16 mouse cellular contexts compared by ENCODE assay signal in the genomic region with DNA sequence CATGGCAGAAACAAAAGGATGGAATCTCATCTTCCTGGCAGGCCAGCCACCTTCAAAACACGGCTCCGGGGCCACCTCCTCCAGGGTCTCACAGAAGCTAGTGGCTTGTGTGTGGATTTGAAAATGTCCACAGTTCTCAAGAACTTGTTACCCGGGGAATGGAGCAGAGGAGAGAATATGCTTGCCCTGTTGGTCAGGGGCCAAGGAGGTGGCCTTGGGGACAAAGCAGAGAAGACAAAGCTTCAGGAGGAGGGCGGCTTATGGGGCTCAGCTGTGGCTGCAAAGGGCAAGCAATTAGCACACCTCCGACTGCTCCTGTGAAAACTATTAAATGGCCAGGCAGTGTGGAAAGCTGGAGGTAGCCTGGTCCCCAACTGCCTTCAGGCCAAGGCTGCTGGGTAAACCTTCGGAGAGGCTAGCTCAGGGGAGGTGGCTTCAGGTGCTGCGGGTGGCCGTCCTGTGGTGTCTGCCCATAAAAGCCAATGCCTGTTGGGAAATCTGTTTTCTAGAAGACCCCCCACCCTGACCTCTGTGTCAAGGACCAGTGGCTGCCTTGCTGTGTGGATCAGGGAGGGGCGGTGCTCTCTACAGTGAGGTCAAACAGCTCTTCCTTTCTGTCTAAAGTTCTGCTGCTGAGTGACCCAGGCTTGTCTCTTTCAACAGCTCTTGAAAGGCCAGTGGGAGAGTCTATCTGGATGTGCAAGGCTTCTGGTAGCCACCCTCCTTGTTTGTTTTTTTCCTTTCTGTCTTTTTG. TPM values are rescaled to one million over a fixed set of nuclear protein-coding genes. Genes with fewer than 3 reads are reported as not detected.
DNase-seq lines count a peak whose midpoint lies in the region; ATAC-seq lines count a peak whose summit lies in the region.
"Had no signal": no experiment of that assay in that cellular context is flagged by ENCODE, and none has a peak within 500 bp of the region (broad histone marks: within the 10 kb centered on the region; RNA-seq: fewer than 3 reads in every experiment).

No protein-coding gene starts in this region.

- no peak overlapping the region for H3K4me2 ChIP-seq in heart, embryonic 13.5 days
- H3K4me2 ChIP-seq in midbrain, embryonic 16.5 days (ENCODE audit: low read length): no peak overlapping the region
- no peak overlapping the region for H3K4me2 ChIP-seq in forebrain, embryonic 11.5 days (ENCODE audit: low read depth, low read length, severe bottlenecking)
- H3K4me2 ChIP-seq: forebrain, embryonic 15.5 days; kidney, embryonic 15.5 days; liver, embryonic 11.5 days; neural tube, embryonic 15.5 days had no signal

- H3K36me3 ChIP-seq in heart, embryonic 13.5 days: 0 out of 2 replicates have a peak, but pooled peaks cover 9% of the 10 kb centered on the region
- no peaks in the 10 kb centered on the region for H3K36me3 ChIP-seq in midbrain, embryonic 16.5 days (ENCODE audit: control insufficient read depth, insufficient read depth, low read length)
- H3K36me3 ChIP-seq in forebrain, embryonic 11.5 days (ENCODE audit: control insufficient read depth, insufficient read depth, low read length): no peaks in the 10 kb centered on the region
- H3K36me3 ChIP-seq: forebrain, embryonic 15.5 days; kidney, embryonic 15.5 days; neural tube, embryonic 15.5 days had no signal

- H3K4me1 ChIP-seq in heart, embryonic 13.5 days: peaks cover 71% of the 10 kb centered on the region
- H3K4me1 ChIP-seq in midbrain, embryonic 16.5 days (ENCODE audit: control insufficient read depth, insufficient read depth, low read length): peaks cover 33% of the 10 kb centered on the region
- H3K4me1 ChIP-seq in forebrain, embryonic 11.5 days (replicated peaks; ENCODE audit: control insufficient read depth, insufficient read depth, low read length): peaks cover 2% of the 10 kb centered on the region; the same call in 1 of the 2 replicates
- H3K4me1 ChIP-seq: kidney, embryonic 15.5 days had no signal

- 74% methylated on average over 9 of the region's 9 CpGs for WGBS in heart, embryonic 13.5 days
- 41% methylated on average over 9 of the region's 9 CpGs for WGBS in midbrain, embryonic 16.5 days
- 42% methylated on average over 9 of the region's 9 CpGs for WGBS in forebrain, embryonic 11.5 days

- no peak overlapping the region for H3K27ac ChIP-seq in heart, embryonic 13.5 days (replicated peaks)
- peak overlapping the region; percentile 17; the same call in 1 of the 2 replicates for H3K27ac ChIP-seq in midbrain, embryonic 16.5 days (ENCODE audit: low read length)
- H3K27ac ChIP-seq in forebrain, embryonic 11.5 days (ENCODE audit: low read depth, low read length): no peak overlapping the region
- H3K27ac ChIP-seq: forebrain, embryonic 15.5 days; kidney, embryonic 15.5 days; neural tube, embryonic 15.5 days had no signal

- H3K4me3 ChIP-seq in heart, embryonic 13.5 days: no peak overlapping the region
- H3K4me3 ChIP-seq in midbrain, embryonic 16.5 days (ENCODE audit: low read depth, low read length): no peak overlapping the region
- H3K4me3 ChIP-seq in forebrain, embryonic 11.5 days (ENCODE audit: low read depth, low read length): no peak overlapping the region
- H3K4me3 ChIP-seq: forebrain, embryonic 15.5 days; kidney, embryonic 15.5 days; neural tube, embryonic 15.5 days had no signal

- H3K9ac ChIP-seq in heart, embryonic 13.5 days: 0 out of 2 replicates have a peak overlapping the region, but pooled peaks have one; percentile 41
- no peak overlapping the region for H3K9ac ChIP-seq in midbrain, embryonic 16.5 days (ENCODE audit: low read depth, low read length)
- no peak overlapping the region for H3K9ac ChIP-seq in forebrain, embryonic 11.5 days (ENCODE audit: low read length)
- H3K9ac ChIP-seq: forebrain, embryonic 15.5 days; kidney, embryonic 15.5 days; neural tube, embryonic 15.5 days had no signal

- intact Hi-C loops in heart, postnatal 25 days (cut with DNase I): no loop called here

- DNase-seq in heart, postnatal 25 days (ENCODE audit: low spot score): no peak
- peak; percentile 36 for DNase-seq in ovary, postnatal 36 days (ENCODE audit: low spot score)
- no peak for DNase-seq in ovary, adult 18-20 months (ENCODE audit: low spot score)
- DNase-seq in c-Kit-positive CD71-positive TER-119-positive erythroid progenitor cells, embryonic 14.5 days (ENCODE audit: low spot score): peak; percentile 59
- no peak for DNase-seq in urinary bladder, adult 18-20 months (ENCODE audit: low spot score in 2 of 2)
- DNase-seq in forebrain, embryonic 11.5 days (ENCODE audit: low spot score): no peak
- DNase-seq: cerebellum, adult 2 months; gastrocnemius, postnatal 36 days; heart, postnatal 14 days; thymus, adult 2 months had no signal

- H3K27me3 ChIP-seq in heart, embryonic 13.5 days (replicated peaks): no peaks in the 10 kb centered on the region
- H3K27me3 ChIP-seq in midbrain, embryonic 16.5 days (ENCODE audit: control insufficient read depth, insufficient read depth, low read depth, low read length): no peaks in the 10 kb centered on the region
- 0 out of 2 replicates have a peak, but pooled peaks cover 2% of the 10 kb centered on the region for H3K27me3 ChIP-seq in forebrain, embryonic 11.5 days (ENCODE audit: control insufficient read depth, insufficient read depth, low read length)
- H3K27me3 ChIP-seq: forebrain, embryonic 15.5 days had no signal

- no peaks in the 10 kb centered on the region for H3K9me3 ChIP-seq in heart, embryonic 13.5 days
- no peaks in the 10 kb centered on the region for H3K9me3 ChIP-seq in midbrain, embryonic 16.5 days (replicated peaks; ENCODE audit: control insufficient read depth, low read length, poor library complexity, severe bottlenecking)
- no peaks in the 10 kb centered on the region for H3K9me3 ChIP-seq in forebrain, embryonic 11.5 days (ENCODE audit: control insufficient read depth, low read length)
- H3K9me3 ChIP-seq: forebrain, embryonic 15.5 days; kidney, embryonic 15.5 days; neural tube, embryonic 15.5 days had no signal

- no peak for ATAC-seq in heart, embryonic 13.5 days (ENCODE audit: extremely low read depth, insufficient number of reproducible peaks, low FRiP score, low TSS enrichment)
- ATAC-seq in midbrain, embryonic 16.5 days: no peak
- ATAC-seq in forebrain, embryonic 11.5 days (replicated peaks; ENCODE audit: low FRiP score): no peak
- ATAC-seq: forebrain, embryonic 15.5 days had no signal

RNA-seq across cellular contexts. Expression of a gene that starts 26.9 kb away (rescaled TPM):
- 12.7 and 15.5 TPM in 2 replicates for polyA plus RNA-seq in heart, embryonic 13.5 days (2015; fragmentation: Nextera tagmentation; extraction: Ambion mirVana)
- total RNA-seq in heart, postnatal 25 days (2021): 100 to 1,000 TPM; 147 to 154 TPM
- polyA plus RNA-seq in midbrain, embryonic 16.5 days (2015; fragmentation: Nextera tagmentation; extraction: Ambion mirVana): 4.3 and 4.7 TPM in 2 replicates
- polyA plus RNA-seq in forebrain, embryonic 11.5 days (2014; fragmentation: Nextera tagmentation; extraction: Ambion mirVana): 3.3 and 4.9 TPM in 2 replicates

Comparison
In these comparisons a context has a peak if more than half of its experiments do, and no peak if none do; other contexts are left out.
1. DNase-seq: peak in ovary, postnatal 36 days (single experiment) and c-Kit-positive CD71-positive TER-119-positive erythroid progenitor cells, embryonic 14.5 days (single experiment); none in heart, postnatal 25 days (single experiment), ovary, adult 18-20 months (single experiment), urinary bladder, adult 18-20 months (0 of 2) and forebrain, embryonic 11.5 days (single experiment).